Mouse (Mus musculus): ENCODE measurements at regions not wholly inside any gene's neighbourhood (a gene's known extent, or its start where the extent isn't known, plus 50 kb on each side); places are given as distances from the start of the nearest gene placed in this dataset.

DNA sequence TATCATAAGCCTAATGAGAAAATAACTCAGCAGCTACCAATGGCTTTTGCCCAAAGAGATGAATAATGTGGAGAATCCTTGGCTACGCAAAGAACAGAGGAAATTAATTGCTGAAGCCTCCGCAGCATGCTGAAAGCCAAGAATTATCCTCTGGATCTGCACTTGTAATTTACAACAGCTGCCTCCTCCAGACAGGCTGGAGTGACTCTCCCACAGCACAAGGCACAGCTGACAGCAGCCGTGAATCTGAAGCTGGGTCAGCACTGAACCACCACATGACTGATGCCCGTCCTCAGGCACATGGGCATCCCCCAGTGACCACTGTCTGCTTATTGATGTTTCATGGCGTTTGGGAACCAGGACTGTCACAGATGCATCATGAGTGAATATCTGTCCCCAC lies 299.8 kb downstream of the Psat1 start:
- DNase-seq: no peak

DNA sequence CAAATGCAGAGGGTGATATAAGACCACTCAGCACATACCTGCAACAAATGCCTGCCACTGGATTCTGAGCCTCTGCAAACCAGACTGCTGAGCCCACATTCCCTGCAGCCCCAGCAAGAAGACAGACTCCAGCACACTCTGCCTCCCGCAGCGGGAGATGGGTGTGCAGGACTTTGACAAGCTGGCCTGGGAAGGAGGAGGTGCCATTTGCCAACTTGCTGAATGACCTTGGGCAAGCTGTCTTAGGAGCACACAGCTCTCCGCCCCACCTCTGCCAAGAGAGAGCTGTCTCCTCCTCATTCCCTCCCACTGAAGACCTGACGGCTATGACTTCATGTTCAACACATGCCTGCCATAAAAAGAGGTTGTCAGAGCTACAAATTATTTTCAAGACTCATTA lies 302.4 kb downstream of the Psat1 start:
- no peak for DNase-seq

DNA sequence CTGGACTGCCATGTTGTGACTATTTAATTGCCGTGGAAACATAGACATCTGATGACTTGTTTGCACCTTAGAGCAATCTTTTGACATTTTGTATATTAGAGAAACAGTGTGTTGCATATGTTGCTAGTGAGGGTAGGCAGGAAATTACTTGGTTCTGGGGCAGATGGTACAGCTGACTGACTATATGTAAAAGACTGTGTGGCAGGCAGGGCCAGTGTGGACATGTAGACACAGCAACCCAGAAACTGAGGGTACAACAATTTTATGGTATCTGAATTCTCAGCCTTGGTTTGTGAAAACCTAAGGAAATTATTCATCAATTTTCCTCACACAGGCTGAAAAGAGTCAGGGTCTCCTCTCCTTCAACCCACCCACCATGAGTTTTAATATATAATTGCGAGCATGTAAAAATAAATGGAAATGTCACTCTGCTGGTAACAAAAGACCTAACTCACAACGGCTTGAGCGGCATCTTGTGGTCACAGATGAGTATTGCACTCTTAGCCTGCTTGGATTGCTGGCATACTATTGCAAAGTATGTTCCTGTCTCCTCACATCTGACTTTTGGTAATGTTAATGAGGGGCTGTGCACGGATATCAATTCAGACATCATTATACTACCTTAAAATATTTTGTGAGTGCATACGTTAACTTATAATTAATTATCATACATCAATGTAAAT lies 329.8 kb downstream of the Psat1 start:
- DNase-seq: peak; percentile 19

DNA sequence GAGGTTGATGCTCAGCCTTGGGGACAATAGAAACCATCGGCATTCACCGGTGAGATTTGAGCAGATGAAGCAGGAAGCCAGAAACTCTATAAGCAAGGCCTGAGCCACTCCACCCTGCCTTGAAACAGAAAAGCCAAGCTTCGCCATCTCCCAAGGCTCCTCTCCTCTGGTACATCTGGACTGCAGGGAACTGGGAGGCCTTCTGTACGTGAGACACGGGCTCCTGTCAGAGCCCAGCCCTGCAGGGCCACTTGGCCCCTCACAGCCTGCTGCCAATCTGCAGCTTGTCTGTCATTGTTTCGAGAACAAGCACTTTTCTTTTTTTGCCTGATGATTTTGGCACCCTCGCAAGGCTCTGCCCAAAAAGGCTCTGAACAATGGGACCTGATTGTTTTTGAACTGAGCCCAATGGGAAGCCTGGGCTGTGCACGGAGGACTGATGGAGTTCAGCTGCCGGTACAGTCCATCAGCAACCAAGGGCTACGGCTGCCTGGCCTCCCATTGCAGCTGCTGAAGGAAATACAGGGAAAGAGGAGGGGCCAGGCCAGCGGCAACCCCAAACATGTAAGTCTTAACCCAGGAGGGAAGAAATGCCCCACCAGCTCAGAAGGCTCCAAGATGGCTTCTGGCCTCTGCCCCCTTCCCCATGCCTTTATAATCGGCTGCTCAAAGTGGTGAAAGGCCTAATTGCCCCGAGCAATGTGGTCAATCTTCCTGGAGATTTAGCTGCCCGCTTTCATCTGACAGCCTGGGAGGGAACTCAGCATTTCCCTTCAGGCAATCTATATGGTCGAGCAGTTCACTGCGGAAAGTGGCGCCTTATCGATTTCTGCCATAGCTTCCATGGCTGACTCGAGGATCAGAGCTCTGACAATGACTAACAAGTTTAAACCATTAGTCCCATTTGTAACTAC lies 332.2 kb downstream of the Psat1 start:
- DNase-seq: no peak

DNA sequence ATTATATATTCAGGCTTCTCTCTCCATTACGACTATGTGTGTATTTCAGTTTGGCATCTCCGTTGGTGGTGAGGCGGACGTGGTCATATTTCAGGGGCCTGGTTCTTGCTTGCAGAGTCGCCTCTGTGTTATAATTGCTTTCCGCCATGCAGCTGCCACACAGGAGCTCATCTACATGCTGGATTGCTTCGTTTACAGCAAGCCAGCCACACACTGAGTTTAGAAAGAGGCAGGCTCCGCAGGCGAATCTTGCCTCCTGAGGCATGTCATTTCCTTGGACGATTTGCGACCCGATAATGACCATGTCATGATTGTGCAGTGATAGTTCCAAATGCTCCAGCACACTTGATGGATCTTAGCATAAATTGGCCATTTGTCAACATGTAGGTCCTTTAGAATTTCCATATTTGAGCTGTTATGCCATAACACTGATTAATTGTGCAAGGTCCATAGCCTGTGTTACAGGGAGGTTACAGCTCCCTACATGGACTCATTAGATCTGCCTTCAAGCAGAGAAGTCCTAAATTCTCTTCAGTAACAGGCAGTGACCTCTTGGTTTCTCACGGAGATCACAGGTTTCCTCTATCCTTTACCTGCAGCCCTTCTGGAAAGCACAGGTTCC lies 335.9 kb downstream of the Psat1 start:
- DNase-seq: no peak

DNA sequence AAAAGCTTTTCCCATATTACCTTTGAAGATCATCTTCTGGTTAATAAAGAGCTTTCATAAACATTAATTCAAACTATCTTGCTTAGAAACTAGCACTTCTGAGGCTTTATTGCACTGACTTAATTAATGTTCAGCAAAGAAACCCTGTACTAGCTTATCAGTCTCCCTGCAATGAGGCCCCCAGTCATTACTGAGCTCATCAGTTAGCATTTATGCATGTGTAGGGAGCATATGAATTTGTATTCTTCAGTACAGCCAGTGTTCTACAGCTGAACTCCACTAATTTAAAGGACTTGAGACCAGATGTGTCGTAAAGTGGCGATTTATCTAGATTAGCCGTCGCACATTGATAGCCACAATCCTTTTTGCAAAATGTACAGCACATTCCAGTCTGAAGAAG lies 340.7 kb downstream of the Psat1 start:
- no peak for DNase-seq

DNA sequence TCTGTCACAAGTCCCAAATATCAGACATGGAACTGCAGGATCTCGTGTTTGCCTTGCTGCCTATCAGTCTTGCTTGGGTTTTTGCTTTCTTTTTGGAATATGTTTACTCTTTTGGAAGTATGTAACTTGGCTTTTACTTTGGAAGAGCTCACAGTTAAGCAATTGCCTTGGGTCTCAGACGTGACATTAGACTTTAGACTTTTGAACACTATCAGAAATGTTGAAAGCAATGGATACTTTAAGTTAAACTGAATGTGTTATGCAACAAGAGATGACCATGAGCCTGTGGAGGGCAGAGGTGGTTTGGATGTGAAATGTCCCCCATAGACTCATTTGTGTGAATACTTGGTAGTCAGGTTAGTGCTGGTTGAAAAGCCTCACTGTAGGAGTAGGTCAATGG lies 354.3 kb downstream of the Psat1 start:
- no peak for DNase-seq

DNA sequence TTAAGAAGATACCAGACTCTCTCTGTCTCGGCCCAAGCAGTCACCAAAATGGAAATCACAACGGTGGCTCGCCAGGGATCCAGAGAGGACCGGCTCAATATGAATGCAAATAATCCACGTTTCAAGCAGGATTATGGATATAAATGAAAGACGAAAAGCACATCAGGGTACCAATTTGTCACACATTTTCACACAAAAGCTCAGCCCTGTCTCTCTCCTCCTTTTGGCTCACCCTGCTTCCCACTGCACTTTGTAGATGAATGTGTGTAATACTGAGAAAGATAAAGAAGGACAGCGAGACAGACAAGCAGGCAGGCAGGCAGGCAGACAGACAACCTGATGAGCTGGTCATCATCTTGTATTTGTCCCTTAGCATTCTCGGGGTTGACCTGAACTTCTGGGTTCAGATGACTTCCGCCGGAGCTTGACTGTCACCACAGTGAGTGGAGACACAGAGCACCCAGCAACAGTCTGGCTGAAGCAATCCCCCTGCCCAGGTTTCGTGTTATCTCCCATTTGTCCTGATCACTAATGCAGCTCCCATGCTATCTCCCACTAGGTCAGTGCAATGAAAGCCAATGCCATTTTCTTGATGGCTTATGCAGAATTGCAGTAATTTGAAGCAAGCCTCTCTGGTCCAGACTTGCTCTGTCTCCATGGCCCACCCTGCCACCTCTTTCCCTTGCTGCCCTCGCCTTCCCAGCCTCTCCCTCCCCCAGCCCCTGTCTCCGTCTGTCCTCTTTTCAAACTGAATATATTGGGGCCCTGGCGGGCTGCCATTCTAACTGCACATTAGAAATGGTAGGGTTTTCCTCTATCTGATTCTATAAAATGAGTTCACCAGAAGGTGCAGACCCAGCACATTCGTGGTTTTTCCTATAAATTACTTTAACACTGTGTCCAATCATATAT lies 363.1 kb downstream of the Psat1 start:
- no peak for DNase-seq

DNA sequence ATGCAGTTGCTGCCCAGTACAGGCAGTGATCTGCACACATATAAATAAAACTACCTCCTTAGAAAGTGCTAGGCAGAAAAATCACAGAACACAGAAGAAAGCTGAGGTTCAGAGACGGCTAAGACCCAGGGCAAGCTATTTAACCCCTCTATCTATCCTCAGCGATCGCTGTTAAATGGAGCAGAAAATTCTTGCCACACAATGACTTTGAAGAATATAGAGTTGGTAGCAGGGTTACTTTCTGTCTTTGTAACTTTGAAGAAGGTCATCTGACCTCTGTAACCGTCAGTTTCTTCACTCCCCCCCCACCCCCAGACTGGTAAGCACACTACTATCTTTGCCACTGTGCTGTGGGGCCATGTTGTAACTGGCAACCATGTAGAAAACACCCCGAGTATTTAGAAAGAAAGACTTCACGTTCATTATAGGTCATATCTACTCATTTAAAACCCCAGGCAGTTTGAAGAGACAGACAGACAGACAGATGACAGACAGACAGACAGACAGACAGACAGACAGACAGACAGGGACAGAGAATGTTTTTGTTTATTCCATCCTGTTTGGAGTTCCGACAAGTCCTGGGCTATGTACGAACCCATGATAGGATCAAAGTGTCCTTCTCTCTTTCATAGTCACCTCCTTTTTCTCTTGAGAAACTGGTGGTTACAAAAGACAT lies 363.9 kb downstream of the Psat1 start:
- no peak for DNase-seq

DNA sequence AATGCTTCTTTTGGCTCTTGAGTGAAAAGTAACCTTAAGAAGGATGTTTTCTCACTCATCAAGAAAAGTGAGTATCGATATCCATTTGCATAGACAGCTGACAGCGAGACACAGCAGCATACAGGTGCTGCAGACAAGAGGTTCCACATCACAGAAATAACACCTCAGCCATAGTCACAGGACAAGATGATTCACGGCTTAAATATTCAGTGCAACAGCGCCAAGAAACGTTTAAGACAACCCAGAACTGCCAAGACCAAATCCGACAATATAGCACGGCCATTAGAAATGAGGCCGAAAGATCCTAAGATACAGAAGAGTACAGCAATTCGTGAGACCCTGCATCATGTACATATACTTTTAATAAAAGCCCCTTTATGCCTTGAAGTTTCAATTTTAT lies 375.9 kb downstream of the Psat1 start:
- no peak for DNase-seq

DNA sequence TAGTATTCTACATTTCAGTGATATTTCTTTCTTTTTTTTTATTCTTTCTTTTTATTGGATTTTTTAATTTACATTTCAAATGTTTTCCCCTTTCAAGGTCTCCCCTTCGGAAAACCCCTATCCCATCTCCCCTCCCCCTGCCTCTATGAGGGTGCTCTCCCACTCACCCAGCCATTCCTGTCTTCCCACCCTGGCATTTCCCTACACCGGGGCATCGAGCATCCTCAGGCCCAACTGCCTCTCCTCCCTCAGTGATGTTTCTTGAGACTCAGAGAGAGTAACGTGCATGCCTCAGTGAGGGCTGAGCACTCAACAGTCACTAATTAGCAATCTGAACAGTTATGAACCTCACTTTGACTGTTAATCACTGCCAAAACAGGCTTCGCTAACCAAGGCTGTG lies 385.6 kb downstream of the Psat1 start:
- no peak for DNase-seq

DNA sequence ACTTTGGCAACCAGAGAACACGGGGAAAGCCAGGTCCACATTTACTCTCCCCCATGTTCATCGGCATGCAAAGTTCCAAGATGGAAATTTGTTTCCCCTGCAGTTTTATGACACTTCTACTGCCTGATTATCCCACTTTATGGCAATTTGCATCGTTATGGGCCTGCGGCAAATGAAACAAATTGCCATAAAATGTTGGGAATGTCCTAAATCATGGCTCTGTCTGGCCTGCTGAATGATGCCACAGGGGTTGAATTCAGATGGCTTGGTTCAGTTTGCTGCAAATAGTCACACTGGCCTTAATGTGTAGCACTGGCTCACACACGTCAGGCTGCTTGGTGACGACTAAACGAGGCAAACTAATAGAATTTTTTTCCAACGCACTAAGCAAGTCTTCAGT lies 393.2 kb downstream of the Psat1 start:
- no peak for DNase-seq

DNA sequence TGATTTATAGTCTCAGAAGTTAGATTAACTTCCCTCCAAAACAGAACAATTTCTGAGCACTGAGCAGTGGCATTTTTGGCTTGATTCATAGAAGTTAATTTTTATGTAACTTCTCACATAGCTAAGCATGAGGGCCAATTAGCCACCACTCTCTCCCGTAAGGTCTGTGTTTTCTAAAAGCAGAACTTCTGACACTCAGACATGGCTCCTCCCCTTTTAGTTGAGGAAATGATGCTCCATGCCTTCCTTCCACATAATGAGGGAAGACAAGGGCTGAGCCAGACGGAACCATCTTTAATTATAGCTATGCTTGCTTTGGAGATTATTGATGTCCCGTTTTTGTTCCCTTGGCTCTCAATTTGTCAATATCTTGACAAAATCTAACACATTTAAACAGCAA lies 429.3 kb downstream of the Psat1 start:
- no peak for DNase-seq

DNA sequence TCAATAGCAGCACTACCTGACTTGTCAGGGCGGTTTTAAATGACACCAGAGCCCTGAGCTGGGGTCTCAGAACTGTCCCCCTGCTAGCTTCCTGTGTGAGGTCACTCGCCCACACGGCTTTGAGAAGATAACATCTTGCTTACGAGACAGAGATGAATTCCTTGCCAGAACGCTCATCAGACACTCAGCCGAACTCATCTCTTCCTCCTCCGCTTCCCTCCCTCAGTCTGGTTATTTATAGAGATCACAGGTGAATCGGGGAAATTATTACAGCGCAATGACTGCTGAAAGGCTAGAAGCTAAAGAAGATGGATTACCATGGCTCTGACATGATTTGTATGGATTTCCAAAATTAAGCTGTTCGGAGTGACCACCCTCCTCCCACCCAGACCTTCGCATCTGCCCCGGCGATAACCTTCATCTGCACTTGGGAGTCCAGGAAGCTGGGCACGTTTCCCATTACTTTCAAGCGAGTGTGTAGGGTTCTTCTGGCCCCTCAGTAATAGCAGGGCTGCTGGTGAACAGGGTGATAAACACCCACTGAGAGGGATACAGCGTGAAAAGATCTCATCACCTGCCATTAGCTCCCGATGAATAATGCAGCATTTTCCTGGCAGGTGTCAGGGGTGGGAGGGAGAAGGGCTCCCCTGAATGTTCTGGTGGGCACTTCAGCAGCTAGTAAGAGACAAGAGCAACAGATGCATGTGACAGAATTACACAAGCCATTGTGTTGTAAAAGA lies 430.4 kb downstream of the Psat1 start:
- no peak for DNase-seq

DNA sequence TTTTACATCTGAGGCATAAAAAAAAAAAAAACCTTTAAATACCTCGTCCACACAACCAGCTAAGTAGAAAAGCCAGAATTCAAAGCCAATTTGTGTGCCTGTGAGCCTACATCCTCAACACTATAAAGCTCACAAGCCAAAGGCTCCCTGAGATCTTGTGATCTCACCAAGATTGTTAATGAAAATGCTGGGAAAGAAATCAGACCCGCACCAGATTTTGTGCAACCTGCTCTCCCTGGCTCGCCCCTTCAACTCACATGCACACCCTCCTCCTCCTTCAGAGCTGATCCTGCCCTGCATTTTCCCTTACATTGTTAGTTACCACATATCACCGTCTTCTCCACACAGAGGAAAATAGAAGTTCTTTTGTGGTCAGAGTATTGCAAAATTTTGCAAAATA lies 433.9 kb downstream of the Psat1 start:
- no peak for DNase-seq

DNA sequence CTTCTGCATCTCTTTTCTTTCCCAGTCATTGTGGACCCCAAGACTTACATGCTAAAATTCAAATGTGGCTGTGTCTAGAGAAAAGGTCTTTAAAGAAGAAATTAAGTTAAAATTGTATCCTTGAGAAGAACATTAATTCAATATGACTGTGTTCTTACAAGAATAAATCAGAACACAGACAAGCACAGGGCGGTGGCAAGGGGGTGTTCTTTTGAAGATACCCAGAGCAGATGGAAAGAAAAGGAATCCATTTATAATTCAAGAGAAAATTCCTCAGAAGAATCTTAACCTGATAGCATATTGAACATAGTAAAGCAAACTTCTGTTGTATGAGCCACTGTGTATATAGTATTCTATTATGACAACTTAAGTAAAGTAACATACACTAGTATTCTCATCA lies 436.7 kb downstream of the Psat1 start:
- no peak for DNase-seq

DNA sequence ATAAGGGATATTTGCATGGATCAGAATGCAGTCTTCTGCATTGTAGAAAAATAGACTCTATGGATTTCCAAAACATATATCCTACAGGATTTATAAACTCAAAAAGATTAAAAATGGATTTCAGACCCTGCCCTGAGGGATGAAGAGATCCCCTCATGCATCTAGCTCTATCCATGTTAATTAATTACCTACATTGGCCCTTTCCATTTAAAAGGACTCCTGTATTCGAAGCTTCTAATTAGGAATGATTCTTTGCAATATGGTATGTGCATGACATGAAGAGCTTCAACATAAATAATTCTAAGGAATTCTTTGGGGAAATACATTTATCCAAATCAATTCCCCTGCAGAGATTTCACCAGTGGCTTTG lies 444.2 kb downstream of the Psat1 start:
- DNase-seq: no peak

DNA sequence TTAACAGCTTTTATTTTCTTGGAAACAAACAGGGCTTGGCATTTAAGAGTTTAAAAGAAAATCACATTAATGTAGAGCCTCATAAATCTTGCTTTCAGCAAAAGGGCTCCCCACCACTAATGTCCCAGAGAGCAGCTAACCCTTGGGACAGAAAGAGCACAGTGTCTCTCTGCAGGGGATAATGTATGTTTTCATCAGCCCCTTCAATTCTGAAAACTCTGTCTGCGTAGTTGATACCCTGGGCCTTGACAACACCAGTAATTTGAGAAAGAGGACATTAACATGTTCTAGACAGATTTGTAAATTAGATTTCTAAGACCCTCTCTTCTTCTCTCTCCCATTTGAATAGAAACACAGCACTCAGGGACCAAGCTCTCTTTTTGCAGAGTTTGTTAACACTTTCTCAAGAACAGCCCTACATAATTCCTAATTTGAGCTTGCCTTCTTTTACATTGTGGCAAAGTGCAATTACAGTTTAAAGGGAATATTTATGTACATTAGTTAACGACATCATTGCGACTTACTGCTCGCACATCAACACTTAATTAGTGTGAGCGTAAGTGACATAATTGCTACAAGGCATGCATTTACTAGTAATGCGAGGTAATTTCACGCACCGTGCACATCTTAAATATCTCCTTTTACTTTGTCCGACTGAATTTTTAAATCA lies 444.7 kb downstream of the Psat1 start:
- DNase-seq: no peak

DNA sequence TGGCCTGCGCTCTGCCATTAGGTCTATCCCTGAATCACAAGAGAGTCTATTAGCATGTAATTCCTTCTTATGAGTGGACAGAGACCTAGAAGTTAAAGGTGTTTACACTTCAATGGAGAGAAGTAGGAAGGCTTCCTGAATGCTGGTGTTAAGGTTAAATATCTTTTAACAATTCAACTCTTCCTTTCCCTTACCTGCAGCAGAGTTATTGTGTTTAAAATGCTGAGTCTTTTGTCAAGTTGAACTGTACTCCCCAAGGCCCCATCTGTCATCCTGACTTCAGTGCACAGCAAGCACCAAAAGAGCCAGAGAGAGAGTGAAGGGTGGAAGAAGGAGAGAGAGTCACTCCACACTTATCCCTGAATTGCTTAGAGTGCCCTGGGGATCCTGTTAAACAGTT lies 451.6 kb downstream of the Psat1 start:
- no peak for DNase-seq

DNA sequence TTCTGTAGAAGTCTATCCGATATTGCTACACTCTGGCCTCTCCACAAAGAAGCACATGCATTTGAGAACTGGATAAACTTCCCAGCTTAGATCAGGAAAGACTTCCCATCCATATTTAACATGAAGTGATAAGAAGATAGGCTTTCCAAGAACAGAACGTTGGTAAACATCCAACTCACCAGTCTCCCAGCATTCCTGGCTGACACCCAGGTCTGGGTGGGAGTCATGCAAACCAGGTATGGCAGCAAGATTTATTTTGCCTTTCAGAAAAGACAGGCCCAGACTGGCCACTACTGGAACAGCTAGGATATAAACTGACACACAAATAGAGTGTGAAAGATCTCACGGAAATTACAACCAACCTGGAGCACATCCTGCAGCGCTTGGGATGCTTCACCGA lies 459.6 kb downstream of the Psat1 start:
- DNase-seq: no peak

DNA sequence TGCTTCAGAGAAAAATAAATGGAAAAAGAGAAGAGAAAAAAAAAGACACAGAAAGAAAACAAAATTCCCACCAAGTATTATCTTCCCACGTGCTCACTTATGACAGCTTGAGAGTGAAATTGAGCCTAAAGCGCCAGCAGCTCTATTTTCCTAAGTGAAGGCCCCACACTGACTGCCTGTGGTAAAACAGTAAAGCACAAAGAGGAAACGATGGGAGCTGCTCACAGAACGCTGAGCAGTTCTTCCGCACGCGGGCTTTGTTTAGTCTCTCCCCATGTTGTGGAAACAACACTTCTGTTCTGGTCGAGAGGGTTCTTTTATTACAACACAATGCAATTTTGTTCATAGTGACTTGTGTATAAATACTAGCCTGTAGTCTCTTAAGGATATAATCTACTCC lies 465.5 kb downstream of the Psat1 start:
- no peak for DNase-seq

Measured in cerebellum, adult 8-10 months (tissue).